Mouse (Mus musculus) CH12.LX (cell line): ENCODE data around the gene Nanos2. TPM values are rescaled to one million over a fixed set of nuclear protein-coding genes. Genes with fewer than 3 reads are reported as not detected.

Experiments used
- DNase-seq: peaks from one replicate; pipeline ENCODE4 v3.0.0-alpha.2; 2013; ENCODE audit errors: extremely low read depth
- H3K27ac ChIP-seq: 2 replicates; pipeline ENCODE4 v1.5.1; 2012; ENCODE audit warnings: low read depth, mild to moderate bottlenecking, control low read depth, moderate library complexity; ENCODE audit not compliant: insufficient read depth
- H3K27me3 ChIP-seq: replicated peaks from 2 replicates; pipeline ENCODE3; 2012; ENCODE audit warnings: inconsistent platforms
- H3K36me3 ChIP-seq, 2 experiments: replicated peaks in 1 of 2; 2 replicates each; pipeline versions ENCODE3 to v1.6.1; 2012; ENCODE audit warnings: inconsistent platforms in 1 of 2, low read length in 1 of 2, mild to moderate bottlenecking in 1 of 2, mixed read lengths in 1 of 2, moderate library complexity in 1 of 2; ENCODE audit not compliant: control insufficient read depth in 1 of 2, insufficient read depth in 1 of 2
- H3K4me1 ChIP-seq, 2 experiments: 2 replicates each; pipeline ENCODE4 v1.6.1; 2012; ENCODE audit warnings: inconsistent platforms in 1 of 2, moderate library complexity in 1 of 2; ENCODE audit not compliant: insufficient read depth in 2 of 2, control insufficient read depth in 1 of 2
- H3K4me2 ChIP-seq: 2 replicates; pipeline ENCODE4 v1.6.1; 2012; ENCODE audit warnings: low read depth, mild to moderate bottlenecking, control low read depth; ENCODE audit not compliant: poor library complexity, insufficient read depth, severe bottlenecking
- H3K4me3 ChIP-seq, 3 experiments: fragments of 150-350 bp in 1 of 3; sonication (generic) in 1 of 3; replicated peaks in 1 of 3; 2 replicates each; pipeline versions ENCODE3 to v1.5.1; 2011 to 2012; ENCODE audit warnings: low read depth in 2 of 3, low read length in 2 of 3, mild to moderate bottlenecking in 2 of 3, moderate library complexity in 2 of 3, control low read depth in 1 of 3, improper control_type of control experiment in 1 of 3, inconsistent platforms in 1 of 3, mixed read lengths in 1 of 3; ENCODE audit not compliant: poor library complexity in 1 of 3
- H3K79me2 ChIP-seq: replicated peaks from 2 replicates; pipeline ENCODE4 v1.6.1; 2012; ENCODE audit warnings: mild to moderate bottlenecking, moderate library complexity; ENCODE audit not compliant: control insufficient read depth, poor library complexity, insufficient read depth, severe bottlenecking; ENCODE audit errors: extremely low read depth
- H3K9ac ChIP-seq: 2 replicates; pipeline ENCODE4 v1.6.1; 2012; ENCODE audit warnings: low read depth, mild to moderate bottlenecking, control low read depth, moderate library complexity; ENCODE audit not compliant: insufficient read depth
- H3K9me3 ChIP-seq: replicated peaks from 2 replicates; pipeline ENCODE3; 2012; ENCODE audit warnings: low read length, inconsistent platforms, mixed read lengths
- BHLHE40 ChIP-seq: IDR thresholded peaks from 2 replicates; pipeline ENCODE4 v1.6.1; 2011; ENCODE audit warnings: mild to moderate bottlenecking, low read depth, low read length, improper control_type of control experiment
- CHD1 ChIP-seq: IDR thresholded peaks from 2 replicates; pipeline ENCODE4 v1.6.1; 2012; ENCODE audit warnings: low read depth, low read length, improper control_type of control experiment, inconsistent platforms
- CHD2 ChIP-seq: IDR thresholded peaks from 2 replicates; pipeline ENCODE4 v1.6.1; 2011; ENCODE audit warnings: low read length, improper control_type of control experiment
- CTCF ChIP-seq, 2 experiments: IDR thresholded peaks in 1 of 2; conservative IDR thresholded peaks in 1 of 2; 2 replicates each; pipeline ENCODE4 v1.5.1; 2011 to 2012; ENCODE audit warnings: low read depth in 2 of 2, low read length in 2 of 2, improper control_type of control experiment in 1 of 2, inconsistent platforms in 1 of 2, mild to moderate bottlenecking in 1 of 2, moderate library complexity in 1 of 2
- E2F4 ChIP-seq: IDR thresholded peaks from 2 replicates; pipeline ENCODE4 v1.6.1; 2011; ENCODE audit warnings: low read depth, low read length, improper control_type of control experiment; ENCODE audit not compliant: insufficient replicate concordance
- ELF1 ChIP-seq: IDR thresholded peaks from 2 replicates; pipeline ENCODE4 v1.6.1; 2014; ENCODE audit warnings: low read depth, mild to moderate bottlenecking, inconsistent platforms, low read length, improper control_type of control experiment
- EP300 ChIP-seq: IDR thresholded peaks from 2 replicates; pipeline ENCODE4 v1.6.1; 2011; ENCODE audit warnings: low read length, improper control_type of control experiment
- GABPA ChIP-seq: IDR thresholded peaks from 2 replicates; pipeline ENCODE4 v1.6.1; 2012; ENCODE audit warnings: low read depth, low read length, improper control_type of control experiment, inconsistent platforms; ENCODE audit not compliant: insufficient replicate concordance
- HCFC1 ChIP-seq: IDR thresholded peaks from 2 replicates; pipeline ENCODE4 v1.6.1; 2012; ENCODE audit warnings: low read depth, mild to moderate bottlenecking, inconsistent platforms, low read length, improper control_type of control experiment
- IRF4 ChIP-seq: IDR thresholded peaks from 2 replicates; pipeline ENCODE4 v1.6.1; 2014; ENCODE audit warnings: low read depth, mild to moderate bottlenecking, inconsistent platforms, low read length, improper control_type of control experiment
- JUN ChIP-seq: IDR thresholded peaks from 2 replicates; pipeline ENCODE4 v1.6.1; 2011; ENCODE audit warnings: low read depth, mild to moderate bottlenecking, low read length, improper control_type of control experiment, moderate library complexity; ENCODE audit not compliant: insufficient read depth
- JUND ChIP-seq: conservative IDR thresholded peaks from 2 replicates; pipeline ENCODE4 v1.6.1; 2011; ENCODE audit warnings: low read depth, low read length, improper control_type of control experiment
- MAFK ChIP-seq: IDR thresholded peaks from 2 replicates; pipeline ENCODE4 v1.6.1; 2011; ENCODE audit warnings: low read length, improper control_type of control experiment; ENCODE audit not compliant: insufficient replicate concordance
- MAX ChIP-seq: IDR thresholded peaks from 2 replicates; pipeline ENCODE4 v1.6.1; 2011; ENCODE audit warnings: low read length, improper control_type of control experiment
- MAZ ChIP-seq: IDR thresholded peaks from 2 replicates; pipeline ENCODE4 v1.6.1; 2012; ENCODE audit warnings: low read depth, mild to moderate bottlenecking, inconsistent platforms, low read length, improper control_type of control experiment, moderate library complexity
- MEF2A ChIP-seq: IDR thresholded peaks from 2 replicates; pipeline ENCODE4 v1.6.1; 2014; ENCODE audit warnings: low read depth, mild to moderate bottlenecking, inconsistent platforms, low read length, improper control_type of control experiment, borderline replicate concordance
- MYC ChIP-seq: IDR thresholded peaks from 2 replicates; pipeline ENCODE4 v1.6.1; 2011; ENCODE audit warnings: low read depth, mild to moderate bottlenecking, improper control_type of control experiment, low read length
- NELFE ChIP-seq: IDR thresholded peaks from 2 replicates; pipeline ENCODE4 v1.6.1; 2011; ENCODE audit warnings: low read depth, low read length, improper control_type of control experiment
- NRF1 ChIP-seq: IDR thresholded peaks from 2 replicates; pipeline ENCODE4 v1.6.1; 2014; ENCODE audit warnings: low read depth, mild to moderate bottlenecking, inconsistent platforms, low read length, improper control_type of control experiment, moderate library complexity
- POLR2A ChIP-seq: IDR thresholded peaks from 2 replicates; pipeline ENCODE4 v1.6.1; 2011; ENCODE audit warnings: low read depth, mild to moderate bottlenecking, improper control_type of control experiment, low read length
- POLR2AphosphoS2 ChIP-seq: IDR thresholded peaks from 2 replicates; pipeline ENCODE4 v1.6.1; 2011; ENCODE audit warnings: low read depth, low read length, improper control_type of control experiment
- RAD21 ChIP-seq: IDR thresholded peaks from 2 replicates; pipeline ENCODE4 v1.6.1; 2011; ENCODE audit warnings: low read depth, mild to moderate bottlenecking, low read length, improper control_type of control experiment, moderate library complexity
- RCOR1 ChIP-seq: conservative IDR thresholded peaks from 2 replicates; pipeline ENCODE4 v1.6.1; 2012; ENCODE audit warnings: low read depth, mild to moderate bottlenecking, inconsistent platforms, low read length, improper control_type of control experiment
- SMC3 ChIP-seq: IDR thresholded peaks from 2 replicates; pipeline ENCODE4 v1.6.1; 2011; ENCODE audit warnings: low read depth, low read length, improper control_type of control experiment
- UBTF ChIP-seq: IDR thresholded peaks from 2 replicates; pipeline ENCODE4 v1.6.1; 2012; ENCODE audit warnings: low read depth, mild to moderate bottlenecking, inconsistent platforms, low read length, improper control_type of control experiment, moderate library complexity
- USF1 ChIP-seq: IDR thresholded peaks from 2 replicates; pipeline ENCODE4 v1.6.1; 2014; ENCODE audit warnings: low read depth, mild to moderate bottlenecking, inconsistent platforms, low read length, improper control_type of control experiment
- ZC3H11A ChIP-seq: IDR thresholded peaks from 2 replicates; pipeline ENCODE4 v1.6.1; 2012; ENCODE audit warnings: low read depth, mild to moderate bottlenecking, inconsistent platforms, low read length, improper control_type of control experiment
- ZKSCAN1 ChIP-seq: IDR thresholded peaks from 2 replicates; pipeline ENCODE4 v1.6.1; 2012; ENCODE audit warnings: low read depth, inconsistent platforms, low read length, improper control_type of control experiment, borderline replicate concordance
- ZMIZ1 ChIP-seq: IDR thresholded peaks from 2 replicates; pipeline ENCODE4 v1.6.1; 2012; ENCODE audit warnings: low read depth, mild to moderate bottlenecking, inconsistent platforms, low read length, improper control_type of control experiment
- ZNF384 ChIP-seq: IDR thresholded peaks from 2 replicates; pipeline ENCODE4 v1.6.1; 2012; ENCODE audit warnings: low read depth, low read length, improper control_type of control experiment, inconsistent platforms
- dilution Hi-C: fragments of 300-500 bp; cut with MboI; formaldehyde crosslinking; loops from 2 replicates; pipeline ENCODE4 v1.14.3; 2020; ENCODE audit warnings: low sequenced_read_pairs; ENCODE audit not compliant: extremely low pct_unique_long_range_greater_than_20kb, extremely low pct_ligation_motif_present
- in situ Hi-C: fragments of 300-500 bp; cut with MboI; formaldehyde crosslinking; loops from 3 replicates; pipeline ENCODE4 v1.14.3; 2019; ENCODE audit warnings: low sequenced_read_pairs, low pct_ligation_motif_present, low pct_unique_long_range_greater_than_20kb, mixed read lengths
- polyA plus RNA-seq: library from polyadenylated mRNA; unstranded; fragments of >175 nt; gene quantifications from 2 replicates; pipeline ENCODE4 v1.2.1, GENCODE M21; 2012; ENCODE audit warnings: low read depth; ENCODE audit not compliant: insufficient read length
- total RNA-seq, 2 experiments: library from RNA; depleted of rRNA; stranded (reverse); fragments of 300-350 nt in 1 of 2; fragments of >200 nt in 1 of 2; gene quantifications; 2 replicates each; pipeline ENCODE4 v1.2.3; 2012 to 2014

The Nanos2 gene
- total and polyA plus RNA-seq, 3 experiments: not detected

DNA sequence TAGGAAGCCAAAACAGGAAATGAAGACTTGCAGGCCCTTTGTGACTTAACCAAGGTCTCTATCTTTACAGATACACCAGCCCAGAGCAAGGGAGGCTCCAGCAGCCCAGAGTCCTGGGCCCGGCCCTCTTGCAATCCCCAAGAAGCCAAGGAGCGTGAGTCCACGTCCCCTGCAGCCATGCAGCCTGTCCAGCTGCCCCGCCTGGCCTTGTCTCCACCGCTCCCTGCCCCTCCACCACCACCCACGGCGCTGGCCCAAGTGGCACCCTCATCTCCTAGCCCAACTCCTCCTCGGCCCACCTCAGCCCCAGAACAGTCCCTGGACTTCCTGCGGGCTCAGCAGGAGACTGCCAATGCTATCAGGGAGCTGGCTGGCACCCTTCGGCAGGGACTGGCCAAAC lies 13.2 kb downstream of the Nanos2 start:
- peaks cover 9 to 45% of the 10 kb centered on the region in 2 experiments; a peak in 2 of 4 replicates for H3K4me1 ChIP-seq
- in situ Hi-C loops (no loop called here), dilution Hi-C loops (no loop called here)
- DNase-seq: no peak
- H3K79me2 ChIP-seq: no peaks in the 10 kb centered on the region
- H3K36me3 ChIP-seq: peaks cover 8 to 40% of the 10 kb centered on the region in 2 experiments
- H3K27ac ChIP-seq: peak overlapping the region; percentile 31; the same call in 1 of the 2 replicates
- H3K4me2 ChIP-seq: peak overlapping the region; percentile 64; the same call in 1 of the 2 replicates
- peak overlapping the region; percentile 38 to 62 (median 59) for H3K4me3 ChIP-seq
- peak overlapping the region; percentile 73 for H3K9ac ChIP-seq
- H3K27me3 ChIP-seq: no peaks in the 10 kb centered on the region
- TF ChIP-seq CTCF (conservative IDR thresholded peaks at IDR 0.05 in 1 of 2, IDR thresholded peaks at IDR 0.05 in 1 of 2; ENCODE audit: low read depth in 2 of 2, low read length in 2 of 2): no peak
- no peak for TF ChIP-seq RAD21
- TF ChIP-seq MYC: no peak
- no peak for TF ChIP-seq POLR2A
- no peak for TF ChIP-seq RCOR1
- TF ChIP-seq GABPA: no peak
- TF ChIP-seq HCFC1: no peak
- TF ChIP-seq CHD2: no peak
- TF ChIP-seq JUN: no peak
- TF ChIP-seq MAZ: no peak
- peaks cover 3% of the 10 kb centered on the region for H3K9me3 ChIP-seq

DNA sequence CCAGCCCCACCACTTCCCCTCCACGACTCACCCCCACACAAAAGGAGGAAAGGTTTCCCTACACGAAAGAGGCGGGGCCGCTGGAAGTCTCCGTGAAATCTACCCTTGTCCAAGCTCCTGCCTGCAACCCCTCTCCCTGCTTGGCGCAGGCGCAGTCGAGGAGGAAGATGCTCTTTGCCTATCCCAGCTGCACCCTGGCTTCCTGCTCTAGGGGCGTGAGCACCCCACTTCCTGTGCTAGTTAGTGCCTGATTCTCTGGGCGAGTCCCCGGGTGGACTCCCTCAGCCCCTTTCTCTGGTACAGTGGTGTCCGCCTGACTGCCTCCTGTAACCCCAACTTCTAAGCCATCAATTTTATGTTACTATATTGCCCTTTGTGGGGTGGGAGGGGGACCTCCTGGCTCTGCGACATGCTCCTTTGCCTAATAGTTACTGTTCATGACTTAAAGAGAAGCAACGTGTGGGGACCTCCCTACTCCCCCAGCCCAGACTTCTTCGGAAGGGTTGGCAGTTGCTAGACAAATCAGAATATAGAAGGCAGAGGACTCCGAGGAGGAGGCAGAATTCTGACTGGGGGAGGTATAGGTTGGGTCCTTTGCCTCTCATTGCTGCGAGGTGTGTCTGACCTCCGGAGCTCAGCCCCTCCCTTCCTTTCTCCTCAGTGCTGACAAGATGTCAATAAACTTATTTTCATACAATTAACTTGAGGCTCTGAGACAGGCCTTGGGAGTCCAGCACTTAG lies 14.0 kb downstream of the Nanos2 start:
- peak overlapping the region; percentile 3; the same call in 1 of the 2 replicates for H3K27ac ChIP-seq
- peak overlapping the region; percentile 73 for H3K9ac ChIP-seq
- DNase-seq: peak; percentile 85
- dilution Hi-C loops (no loop called here), in situ Hi-C loops (no loop called here)
- H3K36me3 ChIP-seq: peaks cover 9 to 40% of the 10 kb centered on the region in 2 experiments
- peak overlapping the region; percentile 64 for H3K4me2 ChIP-seq
- no peaks in the 10 kb centered on the region for H3K79me2 ChIP-seq
- H3K4me1 ChIP-seq: peaks cover 9 to 50% of the 10 kb centered on the region in 2 experiments; a peak in 2 of 4 replicates
- no peaks in the 10 kb centered on the region for H3K27me3 ChIP-seq
- peaks cover 4% of the 10 kb centered on the region for H3K9me3 ChIP-seq
- peak overlapping the region; percentile 49 to 62 (median 59) for H3K4me3 ChIP-seq
- TF ChIP-seq ELF1: peak; percentile 78
- no peak for TF ChIP-seq MYC
- TF ChIP-seq CTCF (conservative IDR thresholded peaks at IDR 0.05 in 1 of 2, IDR thresholded peaks at IDR 0.05 in 1 of 2; ENCODE audit: low read depth in 2 of 2, low read length in 2 of 2): no peak
- TF ChIP-seq MAFK: no peak
- 0 out of 2 replicates have a peak, but pooled peaks have one; percentile 9 for TF ChIP-seq ZMIZ1
- no peak for TF ChIP-seq MAX
- no peak for TF ChIP-seq POLR2AphosphoS2
- TF ChIP-seq MEF2A: no peak
- TF ChIP-seq ZNF384: no peak
- TF ChIP-seq NELFE: peak; percentile 13; the same call in 1 of the 2 replicates
- TF ChIP-seq USF1: no peak
- TF ChIP-seq RAD21: no peak
- no peak for TF ChIP-seq BHLHE40
- TF ChIP-seq E2F4: no peak
- peak; percentile 81 for TF ChIP-seq NRF1
- TF ChIP-seq IRF4: no peak
- no peak for TF ChIP-seq UBTF
- TF ChIP-seq JUND: no peak
- no peak for TF ChIP-seq SMC3
- peak; percentile 46; the same call in 1 of the 2 replicates for TF ChIP-seq POLR2A
- no peak for TF ChIP-seq EP300
- no peak for TF ChIP-seq ZC3H11A
- no peak for TF ChIP-seq RCOR1
- no peak for TF ChIP-seq ZKSCAN1
- peak; percentile 61 for TF ChIP-seq HCFC1
- TF ChIP-seq CHD1: peak; percentile 84; the same call in 1 of the 2 replicates
- TF ChIP-seq GABPA: no peak
